Mouse (Mus musculus) forebrain, embryonic 13.5 days (tissue): ENCODE measurements around the gene Cttnbp2. TPM values are rescaled to one million over a fixed set of nuclear protein-coding genes. Genes with fewer than 3 reads are reported as not detected.

Source experiments
- ATAC-seq: fragments of 200-750 bp; cut with Nextera tagmentation; 2 replicates; pipeline ENCODE4 v1.8.0; 2017
- H3K27ac ChIP-seq: fragments of 300-500 bp; sonication (generic); 2 replicates; pipeline ENCODE4 v1.5.1; 2015; ENCODE audit warnings: inconsistent platforms, mild to moderate bottlenecking, moderate library complexity
- H3K27me3 ChIP-seq: fragments of 300-500 bp; sonication (generic); 2 replicates; pipeline ENCODE4 v1.6.1; 2015; ENCODE audit warnings: mild to moderate bottlenecking, inconsistent platforms
- H3K36me3 ChIP-seq: fragments of 300-500 bp; sonication (generic); 2 replicates; pipeline ENCODE4 v1.6.1; 2015; ENCODE audit warnings: mild to moderate bottlenecking, inconsistent platforms; ENCODE audit not compliant: poor library complexity, severe bottlenecking
- H3K4me1 ChIP-seq: fragments of 300-500 bp; sonication (generic); 2 replicates; pipeline ENCODE4 v1.6.1; 2015; ENCODE audit warnings: inconsistent platforms
- H3K4me2 ChIP-seq: fragments of 300-500 bp; sonication (generic); 2 replicates; pipeline ENCODE4 v1.6.1; 2015; ENCODE audit warnings: inconsistent platforms, mild to moderate bottlenecking, moderate library complexity
- H3K4me3 ChIP-seq: fragments of 300-500 bp; sonication (generic); 2 replicates; pipeline ENCODE4 v1.5.1; 2015; ENCODE audit warnings: mild to moderate bottlenecking, inconsistent platforms
- H3K9ac ChIP-seq: fragments of 300-500 bp; sonication (generic); 2 replicates; pipeline ENCODE4 v1.6.1; 2015; ENCODE audit warnings: mild to moderate bottlenecking, inconsistent platforms
- H3K9me3 ChIP-seq: fragments of 300-500 bp; sonication (generic); replicated peaks from 2 replicates; pipeline ENCODE4 v1.6.1; 2016; ENCODE audit warnings: inconsistent platforms
- WGBS: fragments of 180-500 bp; shearing (Covaris S2); methylation state at CpG from one replicate; pipeline ENCODE4 v1.1.7; 2015; 5-methylcytosine and 5-hydroxymethylcytosine counted together
- polyA plus RNA-seq: library from polyadenylated mRNA; unstranded; fragments of >200 nt; fragmentation: Nextera tagmentation; extraction: Ambion mirVana; gene quantifications from 2 replicates; pipeline ENCODE4 v1.2.1, GENCODE M21; 2015

Cttnbp2 gene
- polyA plus RNA-seq = 50.4 and 59.1 TPM in 2 replicates

DNA sequence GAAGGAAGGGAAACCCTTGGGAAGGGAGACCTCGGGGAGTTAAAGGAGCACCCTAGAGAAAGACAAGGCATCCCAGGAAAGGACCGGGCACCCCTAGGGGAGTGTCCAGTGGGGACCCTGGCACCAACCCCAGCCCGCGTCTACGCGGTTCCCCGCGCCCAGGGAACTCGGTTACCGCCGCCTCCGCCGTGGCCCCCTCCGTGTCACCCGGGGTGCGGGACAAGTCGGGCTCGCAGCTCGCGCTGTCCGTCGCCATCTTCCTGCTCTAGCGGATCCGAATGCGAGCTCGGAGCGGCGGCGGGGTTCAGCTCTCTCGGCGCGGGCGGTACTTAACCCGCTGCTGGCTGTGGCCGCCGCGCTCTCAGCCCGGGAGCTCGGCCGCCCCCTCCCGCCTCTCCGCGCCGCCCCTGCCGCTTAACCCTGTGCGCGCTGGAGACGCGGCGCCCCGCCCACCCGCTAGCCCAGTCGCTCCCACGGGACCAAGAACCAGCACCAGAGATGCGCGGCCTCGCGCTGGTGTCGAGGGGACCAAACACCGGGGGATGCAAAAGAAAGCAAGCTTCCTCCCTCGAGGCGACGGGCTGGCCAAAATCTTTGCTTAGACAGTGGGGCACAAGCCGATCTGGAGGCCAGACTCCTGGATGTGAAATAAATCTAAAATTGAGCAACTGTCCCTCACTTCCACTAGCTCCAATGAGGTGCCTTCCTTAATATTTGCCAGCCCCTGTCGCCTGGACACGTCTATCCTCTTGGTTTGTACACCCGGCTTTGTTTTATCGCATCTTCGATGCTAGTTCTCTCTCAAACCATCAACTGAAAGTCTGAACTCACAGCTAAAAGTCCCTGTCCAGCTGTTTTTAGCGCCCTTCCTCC is at the start of gene Cttnbp2:
Cttnbp2 (minus strand) TSS at position 364 of the 873 bp plus-strand sequence.
- Histone ChIP-seq H3K4me1 (peaks cover 15% of the 10 kb centered on the region), H3K4me3 (peak within 1 kb of the TSS; percentile 86), H3K27ac (peak within 1 kb of the TSS; percentile 82), H3K27me3 (no peaks in the 10 kb centered on the region), H3K9ac (peak within 1 kb of the TSS; percentile 95), H3K9me3 (no peaks in the 10 kb centered on the region), H3K36me3 (no peaks in the 10 kb centered on the region), H3K4me2 (peak within 1 kb of the TSS; percentile 72)
- WGBS = under 1% methylated on average over 49 of the region's 70 CpGs
- ATAC-seq = peak; percentile 97

DNA sequence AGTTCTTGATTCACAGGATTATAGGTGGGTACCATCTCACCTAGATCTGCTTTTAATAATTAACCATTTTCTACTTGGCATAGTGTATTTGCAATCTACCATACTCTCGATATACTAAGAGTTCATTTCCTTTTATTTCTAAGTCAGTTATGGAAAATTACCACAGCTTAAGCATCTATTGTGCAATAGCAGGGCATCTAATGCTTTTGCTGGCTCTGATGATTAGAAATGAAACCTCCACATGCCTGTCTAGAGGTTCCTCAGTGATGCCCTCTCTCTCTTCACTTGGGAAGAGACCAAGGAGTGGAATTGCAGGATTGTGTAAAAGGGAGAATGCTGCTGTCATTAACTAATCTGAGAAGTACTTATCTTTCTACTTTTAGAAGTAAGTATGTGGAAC is 44.4 kb upstream of the Cttnbp2 start:
- no peak for ATAC-seq
- Histone ChIP-seq H3K27ac (no peak overlapping the region), H3K9me3 (no peaks in the 10 kb centered on the region), H3K27me3 (no peaks in the 10 kb centered on the region), H3K9ac (no peak overlapping the region), H3K4me3 (no peak overlapping the region), H3K4me2 (no peak overlapping the region), H3K36me3 (no peaks in the 10 kb centered on the region), H3K4me1 (no peaks in the 10 kb centered on the region)
- WGBS = 89% methylated on average over 1 of the region's 1 CpGs

DNA sequence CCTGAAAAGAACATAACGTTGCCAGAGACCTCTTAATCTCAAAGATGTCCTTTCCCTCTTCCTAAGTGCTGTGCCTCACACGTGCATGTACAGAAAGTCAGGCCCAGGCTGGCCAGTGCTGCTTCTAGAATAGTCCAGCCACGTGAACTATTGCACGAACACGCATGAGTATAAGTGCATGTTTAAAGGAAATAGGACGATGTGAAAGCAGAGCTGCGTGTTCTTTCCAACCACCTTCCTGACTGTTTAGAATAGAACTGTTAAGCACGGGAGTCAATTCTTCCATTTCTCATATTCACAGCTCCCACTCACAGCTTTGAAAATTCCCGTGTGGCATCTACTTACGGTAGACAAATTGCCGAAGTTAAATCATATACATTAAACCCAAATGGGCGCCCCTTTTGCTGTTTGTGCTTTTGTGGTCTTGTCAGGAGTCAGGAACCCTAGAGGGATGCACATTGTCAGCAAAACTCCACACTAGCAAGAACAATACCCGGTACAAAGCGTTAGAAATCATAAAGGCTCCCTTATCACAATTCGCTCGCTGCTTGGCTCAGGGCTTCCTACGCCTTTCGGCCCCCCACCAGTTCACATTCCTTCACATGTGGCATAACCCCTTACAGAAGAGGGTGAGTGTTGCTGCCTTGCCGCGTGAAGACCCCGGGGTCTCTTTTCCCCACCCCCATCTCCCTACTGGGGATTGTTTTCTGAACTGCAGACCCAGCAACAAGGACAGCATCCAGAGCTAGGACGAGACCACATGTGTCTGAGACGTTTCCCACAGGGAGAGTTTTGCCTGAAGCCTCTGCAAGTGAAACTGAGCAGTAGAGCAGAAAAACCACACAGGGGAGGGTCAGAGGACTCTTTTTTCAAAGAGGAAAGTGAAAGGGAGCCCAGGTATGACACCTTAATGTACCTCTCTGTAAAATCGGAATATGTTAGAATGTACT is 33.1 kb upstream of the Cttnbp2 start:
- Histone ChIP-seq H3K4me2 (0 out of 2 replicates have a peak overlapping the region, but pooled peaks have one; percentile 14), H3K4me1 (0 out of 2 replicates have a peak, but pooled peaks cover 4% of the 10 kb centered on the region), H3K4me3 (no peak overlapping the region), H3K9ac (no peak overlapping the region), H3K9me3 (no peaks in the 10 kb centered on the region), H3K27me3 (no peaks in the 10 kb centered on the region), H3K36me3 (no peaks in the 10 kb centered on the region), H3K27ac (no peak overlapping the region)
- ATAC-seq = no peak
- 61% methylated on average over 24 of the region's 24 CpGs for WGBS

DNA sequence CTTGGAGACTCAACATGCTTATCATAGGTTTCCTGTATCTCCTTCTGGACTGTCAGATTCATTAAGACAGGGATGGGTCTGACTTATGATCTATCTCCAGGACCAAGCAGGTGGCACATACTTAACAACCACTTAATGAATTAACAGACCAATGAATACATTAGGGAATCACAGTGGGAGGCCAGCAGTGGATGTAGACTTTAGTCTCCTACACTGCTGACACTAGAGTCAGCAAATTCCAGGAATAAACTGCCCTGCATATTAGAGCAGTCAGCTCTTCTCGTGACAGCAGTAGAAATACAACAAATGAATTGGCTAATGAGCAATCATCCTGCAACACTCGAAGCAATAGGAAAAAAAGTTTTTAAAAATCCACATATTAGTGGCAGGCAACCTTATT is 29.2 kb upstream of the Cttnbp2 start:
- no peak overlapping the region for H3K9ac ChIP-seq
- H3K36me3 ChIP-seq = no peaks in the 10 kb centered on the region
- no peaks in the 10 kb centered on the region for H3K27me3 ChIP-seq
- WGBS = 67% methylated on average over 2 of the region's 2 CpGs
- H3K9me3 ChIP-seq = no peaks in the 10 kb centered on the region
- no peak for ATAC-seq
- no peak overlapping the region for H3K27ac ChIP-seq
- H3K4me3 ChIP-seq = no peak overlapping the region
- H3K4me2 ChIP-seq = no peak overlapping the region
- 0 out of 2 replicates have a peak, but pooled peaks cover 4% of the 10 kb centered on the region for H3K4me1 ChIP-seq

DNA sequence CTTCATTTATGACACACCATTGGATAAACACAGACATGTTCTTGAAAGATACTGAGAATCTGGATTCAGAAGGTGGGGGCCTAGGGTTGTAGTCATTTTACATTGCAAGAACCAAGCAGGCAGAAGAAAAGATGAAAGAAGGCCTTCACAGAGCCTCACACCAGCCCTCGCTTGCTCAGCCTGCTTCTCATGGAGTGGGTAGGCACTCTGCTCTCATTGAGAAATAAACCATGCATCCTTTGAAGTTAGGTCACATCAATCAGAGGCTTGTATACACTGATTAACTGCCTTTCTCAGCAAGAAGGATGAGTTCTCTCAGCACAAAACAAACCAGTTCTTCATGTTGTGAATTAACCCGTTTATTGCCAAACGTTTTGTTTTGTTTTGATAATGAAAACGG is 25.8 kb upstream of the Cttnbp2 start:
- no peaks in the 10 kb centered on the region for H3K27me3 ChIP-seq
- no peak overlapping the region for H3K9ac ChIP-seq
- no peaks in the 10 kb centered on the region for H3K9me3 ChIP-seq
- H3K36me3 ChIP-seq = no peaks in the 10 kb centered on the region
- H3K4me3 ChIP-seq = no peak overlapping the region
- ATAC-seq = no peak
- 71% methylated on average over 4 of the region's 4 CpGs for WGBS
- no peak overlapping the region for H3K27ac ChIP-seq
- no peaks in the 10 kb centered on the region for H3K4me1 ChIP-seq
- no peak overlapping the region for H3K4me2 ChIP-seq

DNA sequence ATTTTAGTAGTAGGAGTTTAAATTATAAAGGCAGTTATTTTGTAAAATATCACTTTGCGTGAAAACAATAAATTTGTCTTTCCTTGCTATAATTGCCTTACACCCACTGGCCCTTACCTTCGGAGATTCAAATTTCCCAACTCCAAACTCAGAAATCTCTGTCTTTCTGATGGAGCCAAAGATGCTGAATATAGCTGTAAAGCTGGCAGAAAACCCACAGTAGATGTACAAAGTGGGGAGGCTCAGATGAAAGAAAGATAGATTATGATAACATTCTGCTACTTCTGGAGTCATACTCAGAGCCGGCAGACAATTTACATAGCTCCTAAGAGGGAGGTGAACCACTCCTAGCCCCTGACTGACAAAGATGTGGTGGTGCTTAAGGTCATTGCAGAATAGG is 15.8 kb upstream of the Cttnbp2 start:
- H3K4me3 ChIP-seq = no peak overlapping the region
- WGBS = 91% methylated on average over 3 of the region's 3 CpGs
- H3K9ac ChIP-seq = no peak overlapping the region
- no peaks in the 10 kb centered on the region for H3K4me1 ChIP-seq
- no peak for ATAC-seq
- no peak overlapping the region for H3K27ac ChIP-seq
- no peak overlapping the region for H3K4me2 ChIP-seq
- H3K36me3 ChIP-seq = no peaks in the 10 kb centered on the region
- no peaks in the 10 kb centered on the region for H3K27me3 ChIP-seq
- H3K9me3 ChIP-seq = no peaks in the 10 kb centered on the region

DNA sequence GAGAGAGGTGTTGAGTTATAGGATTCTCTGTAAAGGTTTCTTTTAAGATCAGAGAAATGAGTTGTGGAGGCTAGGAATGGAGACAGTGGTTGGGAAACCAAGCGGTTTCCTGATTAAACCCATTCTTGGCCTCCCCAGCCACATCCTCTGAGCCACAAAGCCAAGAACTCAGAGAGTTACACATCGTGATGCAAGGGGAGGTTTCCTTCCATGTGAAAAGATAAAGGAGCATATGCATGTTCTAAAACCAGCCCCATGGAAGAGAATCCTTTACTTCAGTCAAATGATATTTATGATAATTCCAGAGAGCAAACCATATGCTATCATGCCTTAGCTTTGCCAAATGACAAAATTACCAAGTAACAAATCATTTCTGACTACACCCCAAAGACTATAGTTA is 3.0 kb upstream of the Cttnbp2 start:
- ATAC-seq = no peak
- H3K4me1 ChIP-seq = peaks cover 11% of the 10 kb centered on the region
- WGBS = 78% methylated on average over 2 of the region's 2 CpGs
- H3K9me3 ChIP-seq = no peaks in the 10 kb centered on the region
- no peak overlapping the region for H3K9ac ChIP-seq
- H3K27me3 ChIP-seq = no peaks in the 10 kb centered on the region
- H3K4me3 ChIP-seq = no peak overlapping the region
- H3K27ac ChIP-seq = no peak overlapping the region
- no peaks in the 10 kb centered on the region for H3K36me3 ChIP-seq
- no peak overlapping the region for H3K4me2 ChIP-seq

DNA sequence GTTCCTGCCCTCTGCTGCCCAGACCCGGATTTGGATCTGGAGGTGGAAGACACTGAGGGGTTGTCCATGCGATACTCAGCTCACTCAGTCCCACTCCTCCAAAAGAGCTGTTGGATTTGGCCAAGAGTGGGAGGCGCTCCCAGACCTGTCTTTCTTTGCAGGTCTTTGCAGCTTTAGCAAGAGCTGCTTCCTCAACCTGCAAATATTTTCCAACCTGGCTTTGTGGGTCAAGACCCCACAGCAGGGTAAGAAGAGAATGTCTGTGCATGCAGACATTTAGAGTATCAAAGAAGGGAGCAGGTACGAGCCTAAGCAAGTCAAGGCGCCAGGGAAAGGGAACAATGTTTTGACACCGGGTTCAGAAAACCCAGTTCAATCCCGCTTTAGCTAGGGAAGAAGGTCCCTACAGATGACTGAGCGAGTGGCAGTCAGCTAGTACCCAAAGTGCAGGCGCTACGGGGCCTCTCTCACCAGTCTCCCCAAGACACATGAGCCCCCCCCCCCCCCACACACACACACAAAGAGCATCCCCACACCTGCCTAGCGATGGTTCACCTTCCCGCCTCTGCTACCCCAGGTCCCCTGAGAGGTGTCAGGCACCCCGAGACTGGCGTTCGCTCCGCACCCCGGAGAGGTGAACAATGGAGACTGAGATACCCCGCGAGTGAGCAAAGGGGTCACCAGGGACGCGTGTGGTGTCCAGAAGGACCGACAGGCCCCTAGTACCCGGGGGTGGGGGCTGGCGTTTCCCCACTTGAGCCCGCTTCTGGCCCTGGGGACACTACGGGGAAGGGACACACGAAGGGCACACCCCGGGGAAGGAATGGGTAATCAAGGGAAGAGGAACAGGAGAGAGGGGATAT is 801 bp downstream of the Cttnbp2 start:
- ATAC-seq = peak; percentile 42
- Histone ChIP-seq H3K27ac (peak overlapping the region; percentile 82), H3K27me3 (no peaks in the 10 kb centered on the region), H3K9me3 (no peaks in the 10 kb centered on the region), H3K9ac (peak overlapping the region; percentile 95), H3K36me3 (no peaks in the 10 kb centered on the region), H3K4me1 (peaks cover 15% of the 10 kb centered on the region), H3K4me2 (peak overlapping the region; percentile 72), H3K4me3 (peak overlapping the region; percentile 86)
- under 1% methylated on average over 26 of the region's 28 CpGs for WGBS

DNA sequence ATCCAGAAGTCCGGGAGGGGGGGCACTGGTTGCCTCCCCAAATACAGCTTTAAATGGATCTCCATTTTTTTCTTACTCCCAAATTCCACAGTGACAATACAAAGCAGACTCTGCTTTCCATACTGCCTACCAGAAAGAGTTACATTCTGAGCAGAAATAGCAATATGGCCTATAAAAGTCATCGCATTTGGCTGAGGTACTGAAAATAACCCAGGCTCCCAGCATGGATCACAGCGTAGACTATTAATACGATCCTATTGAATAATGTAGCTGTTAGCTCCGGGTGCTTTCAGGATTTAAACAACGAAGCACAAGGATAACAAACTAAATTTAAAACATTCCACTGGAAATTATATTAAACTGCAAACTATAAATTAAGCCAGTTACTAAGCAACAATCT is 2.8 kb downstream of the Cttnbp2 start:
- Histone ChIP-seq H3K9me3 (no peaks in the 10 kb centered on the region), H3K4me1 (peaks cover 15% of the 10 kb centered on the region), H3K4me3 (0 out of 2 replicates have a peak overlapping the region, but pooled peaks have one; percentile 2), H3K4me2 (peak overlapping the region; percentile 33), H3K9ac (no peak overlapping the region), H3K27ac (no peak overlapping the region), H3K27me3 (no peaks in the 10 kb centered on the region), H3K36me3 (no peaks in the 10 kb centered on the region; the same call in 1 of the 2 replicates)
- WGBS = 72% methylated on average over 6 of the region's 6 CpGs
- ATAC-seq = no peak

DNA sequence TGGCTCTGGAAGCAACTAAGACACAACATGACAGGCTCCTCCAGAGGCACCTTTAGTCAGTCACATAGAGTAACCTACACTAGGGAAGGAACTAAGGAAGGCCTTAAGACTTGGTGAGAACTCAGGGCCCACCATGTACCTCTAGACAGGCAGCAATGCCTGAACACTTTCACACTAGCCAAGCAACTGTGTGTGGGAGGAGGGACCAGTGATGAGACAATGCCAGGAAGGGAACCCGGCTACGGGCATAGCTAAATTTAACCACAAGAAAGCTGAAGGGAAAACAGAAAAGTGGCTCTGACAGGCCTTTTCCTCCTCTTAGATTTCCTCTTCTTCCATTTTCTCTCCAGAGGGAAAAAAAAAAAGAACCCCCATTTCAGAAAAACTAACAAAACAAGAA is 6.6 kb downstream of the Cttnbp2 start:
- H3K4me3 ChIP-seq = no peak overlapping the region
- 89% methylated on average over 2 of the region's 2 CpGs for WGBS
- H3K36me3 ChIP-seq = no peaks in the 10 kb centered on the region; the same call in 1 of the 2 replicates
- no peak for ATAC-seq
- no peak overlapping the region for H3K27ac ChIP-seq
- H3K4me2 ChIP-seq = no peak overlapping the region
- no peak overlapping the region for H3K9ac ChIP-seq
- no peaks in the 10 kb centered on the region for H3K9me3 ChIP-seq
- peaks cover 7% of the 10 kb centered on the region for H3K4me1 ChIP-seq
- no peaks in the 10 kb centered on the region for H3K27me3 ChIP-seq

DNA sequence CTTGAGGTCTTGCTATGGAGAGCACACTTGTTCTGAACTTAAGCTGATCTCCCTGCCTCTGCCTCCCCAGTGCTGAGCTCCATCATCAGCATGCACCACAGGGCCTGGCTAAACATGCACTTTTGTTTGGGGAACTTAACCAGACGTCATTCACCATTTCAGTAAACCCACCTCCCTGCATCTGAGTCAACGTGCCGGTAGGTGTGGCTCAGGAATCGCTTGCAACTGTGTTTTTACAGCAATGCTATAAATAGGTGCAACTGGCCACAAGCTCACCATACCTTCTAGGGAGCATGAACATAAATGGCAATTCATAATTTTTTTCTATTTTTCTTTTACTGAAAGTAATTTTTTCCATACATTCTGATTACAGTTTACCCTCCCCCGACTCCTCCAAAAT is 14.8 kb downstream of the Cttnbp2 start:
- WGBS = 71% methylated on average over 5 of the region's 5 CpGs
- no peaks in the 10 kb centered on the region for H3K27me3 ChIP-seq
- no peak overlapping the region for H3K4me3 ChIP-seq
- no peaks in the 10 kb centered on the region for H3K4me1 ChIP-seq
- H3K9me3 ChIP-seq = no peaks in the 10 kb centered on the region
- no peak overlapping the region for H3K9ac ChIP-seq
- no peak for ATAC-seq
- peaks cover 8% of the 10 kb centered on the region for H3K36me3 ChIP-seq
- no peak overlapping the region for H3K27ac ChIP-seq
- no peak overlapping the region for H3K4me2 ChIP-seq
